Mouse (Mus musculus) retina, embryonic 14.5 days (tissue): ENCODE data around the gene Dazap2.
A peak's percentile ranks its signal among the peaks of the same experiment; 100 is the strongest.
"Not testable (repeated sequence)": the region's sequence is repeated elsewhere in the genome, so short reads cannot be mapped to it uniquely, and the experiment has no call there.

Source experiments
- DNase-seq: peaks from one replicate; pipeline ENCODE4 v3.0.0-alpha.2; 2015; ENCODE audit warnings: low spot score

The Dazap2 gene

GRCm38 (mm10) chr15:100611951-100612350, 3.2 kb upstream of the Dazap2 start:
- DNase-seq = no peak

GRCm38 (mm10) chr15:100612432-100612831, 2.7 kb upstream of the Dazap2 start:
- DNase-seq = peak; percentile 56

GRCm38 (mm10) chr15:100613584-100613983, 1.6 kb upstream of the Dazap2 start:
- DNase-seq = peak; percentile 87

GRCm38 (mm10) chr15:100614218-100614995, 742 bp upstream of the Dazap2 start:
- no peak for DNase-seq

GRCm38 (mm10) chr15:100615825-100616220, 674 bp downstream of the Dazap2 start:
- peak; percentile 93 for DNase-seq

GRCm38 (mm10) chr15:100616221-100616620, 1.1 kb downstream of the Dazap2 start:
- no peak for DNase-seq

- no peak for DNase-seq
These were observed 4.1 kb downstream of the Dazap2 start for GRCm38 (mm10) chr15:100619200-100619599.

- DNase-seq = not testable (repeated sequence)
These were observed 6.5 kb downstream of the Dazap2 start for GRCm38 (mm10) chr15:100621671-100622070.

GRCm38 (mm10) chr15:100622164-100622563, 7.0 kb downstream of the Dazap2 start:
- no peak for DNase-seq

- DNase-seq = no peak
These were observed 8.6 kb downstream of the Dazap2 start for GRCm38 (mm10) chr15:100623754-100624153.

- DNase-seq = no peak
These were observed 9.3 kb downstream of the Dazap2 start for GRCm38 (mm10) chr15:100624435-100624834.

- no peak for DNase-seq
These were observed 12.1 kb downstream of the Dazap2 start for GRCm38 (mm10) chr15:100627287-100627686.

- no peak for DNase-seq
These were observed 12.7 kb downstream of the Dazap2 start for GRCm38 (mm10) chr15:100627774-100628370.

- no peak for DNase-seq
These were observed 13.6 kb downstream of the Dazap2 start for GRCm38 (mm10) chr15:100628797-100629196.

- no peak for DNase-seq
These were observed 15.0 kb downstream of the Dazap2 start for GRCm38 (mm10) chr15:100630126-100630525.

GRCm38 (mm10) chr15:100631454-100632170, 16.5 kb downstream of the Dazap2 start:
- no peak for DNase-seq

- no peak for DNase-seq
These were observed 17.2 kb downstream of the Dazap2 start for GRCm38 (mm10) chr15:100632323-100632722.

GRCm38 (mm10) chr15:100633341-100633740, 18.2 kb downstream of the Dazap2 start:
- no peak for DNase-seq

GRCm38 (mm10) chr15:100635239-100635638, 20.1 kb downstream of the Dazap2 start:
- DNase-seq = no peak

- DNase-seq = no peak
These were observed 20.9 kb downstream of the Dazap2 start for GRCm38 (mm10) chr15:100635851-100636645.

- DNase-seq = peak; percentile 46
These were observed 21.8 kb downstream of the Dazap2 start, which contains the start of gene Smagp for GRCm38 (mm10) chr15:100636700-100637501. Gene Smagp, minus strand, starts transcription at chr15:100636940.
